Mouse (Mus musculus) olfactory bulb, adult 2 months (tissue): ENCODE results near the gene Fkbp2.

Source experiments
- CTCF ChIP-seq: fragments of 200-500 bp; IDR thresholded peaks from 2 replicates; pipeline ENCODE4 v1.5.1; 2012; ENCODE audit warnings: low read depth, mild to moderate bottlenecking, low read length, moderate library complexity; ENCODE audit not compliant: insufficient read depth
- POLR2A ChIP-seq: fragments of 200-500 bp; IDR thresholded peaks from 2 replicates; pipeline ENCODE4 v1.6.1; 2012; ENCODE audit warnings: mild to moderate bottlenecking, low read depth, low read length, moderate library complexity; ENCODE audit not compliant: insufficient read depth

DNA sequence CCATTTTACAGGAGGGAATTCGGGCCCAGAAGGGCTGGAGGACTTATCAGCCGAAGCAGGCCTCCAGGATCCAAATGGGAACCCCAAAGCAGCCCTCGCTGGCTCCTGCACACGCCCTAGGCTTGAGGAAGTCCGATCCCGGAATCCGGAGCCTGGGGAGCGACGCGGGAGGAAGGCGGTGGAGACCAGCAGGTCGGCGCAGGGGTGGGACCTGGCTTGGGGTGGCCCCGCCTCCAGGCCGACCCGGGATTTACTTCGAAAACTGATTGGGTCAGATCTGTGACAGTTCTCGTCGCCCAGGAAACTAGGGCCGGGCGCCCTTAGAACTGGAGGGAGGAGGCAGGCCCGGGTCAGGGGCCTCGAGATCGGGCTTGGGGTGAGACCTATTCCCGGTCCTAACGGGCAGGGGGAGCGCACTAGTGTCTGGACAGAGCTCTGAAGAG, 38.0 kb downstream of the Fkbp2 start, which contains the start of gene Gpr137:
- no peak for TF ChIP-seq CTCF
- peak; percentile 58 for TF ChIP-seq POLR2A
